Mouse (Mus musculus) duodenum, adult 2 months (tissue): ENCODE measurements around the gene Gm14137. TPM values are rescaled to one million over a fixed set of nuclear protein-coding genes. Genes with fewer than 3 reads are reported as not detected.

Experiments used
- polyA plus RNA-seq: library from polyadenylated mRNA; depleted of rRNA; stranded (reverse); fragments of >200 nt; gene quantifications from 2 replicates; pipeline ENCODE4 v1.2.3, GENCODE M21; 2012; ENCODE audit warnings: low replicate concordance; rRNA removed

Gene Gm14137
- 0.04 and 0.06 TPM in 2 replicates for polyA plus RNA-seq

GRCm38 (mm10) chr2:119173991-119174651 is at the start of gene Gm14137:
TSS of gene Gm14137 (plus strand) at chr2:119174509.

GRCm38 (mm10) chr2:119156681-119157572 is 17.4 kb upstream of the Gm14137 start, which contains the start of gene Rmdn3:
TSS of gene Rmdn3 (minus strand) at chr2:119157034.

GRCm38 (mm10) chr2:119166901-119167865 is 7.1 kb upstream of the Gm14137 start, which contains the start of gene Gchfr:
TSS of gene Gchfr (plus strand) at chr2:119167773.

DNA sequence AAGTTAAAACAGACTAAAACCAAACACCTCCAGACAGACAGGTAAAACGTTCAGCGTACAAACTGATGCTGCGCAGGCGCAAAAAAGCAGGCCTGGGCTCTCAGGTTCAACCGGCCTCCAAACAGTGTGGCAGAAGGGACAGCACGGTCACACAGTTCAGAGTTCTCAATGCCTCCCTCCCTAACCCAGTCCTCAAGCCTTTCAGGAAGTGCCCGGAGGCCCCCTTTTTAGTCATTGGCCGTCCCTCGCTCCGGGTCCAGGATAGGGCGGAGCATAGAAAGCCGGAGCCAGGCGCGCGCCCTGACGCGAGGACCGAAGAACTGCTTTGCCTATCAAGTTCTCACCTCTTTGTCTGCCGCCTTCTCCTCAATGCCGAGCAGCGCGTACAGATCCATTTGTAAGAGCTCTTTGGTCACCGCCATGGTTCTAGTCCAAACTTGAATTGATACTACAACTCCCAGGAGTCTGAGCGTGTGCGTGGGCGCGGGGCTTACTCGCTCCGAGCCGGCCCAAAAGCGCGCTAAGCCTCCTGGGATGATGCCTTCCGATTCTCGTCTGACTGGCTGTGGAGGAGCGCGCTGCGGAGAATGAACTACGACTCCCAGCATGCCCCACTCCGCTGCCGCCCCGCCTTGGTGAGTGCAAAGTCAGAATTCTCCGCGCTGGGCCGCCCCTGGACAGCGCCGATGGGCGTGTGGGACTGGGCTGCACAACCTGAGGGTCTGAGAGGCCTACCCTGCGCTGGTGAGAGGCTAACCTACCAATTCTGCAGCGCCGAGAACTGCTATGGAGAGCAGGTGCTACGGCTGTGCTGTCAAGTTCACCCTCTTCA is 34.3 kb downstream of the Gm14137 start, which contains the start of the genes Zfyve19 and Dnajc17:
Gene Zfyve19 (plus strand): TSS at position 274 of the 832 bp plus-strand sequence.
Gene Dnajc17 (minus strand): TSS at position 452 of the 832 bp plus-strand sequence.

Other genes starting within 250 kb of the Gm14137 start
- 3.3 and 4.3 TPM in 2 replicates for gene Chst14, start 248.0 kb upstream of the Gm14137 start, polyA plus RNA-seq
- gene Ccdc32, start 145.1 kb upstream of the Gm14137 start, polyA plus RNA-seq: 3.6 and 5.3 TPM in 2 replicates
- gene Rpusd2, start 139.7 kb upstream of the Gm14137 start, polyA plus RNA-seq: 0.78 and 1.7 TPM in 2 replicates
- gene Knl1, start 127.4 kb upstream of the Gm14137 start, polyA plus RNA-seq: 0.12 and 0.16 TPM in 2 replicates
- gene Rad51, start 61.7 kb upstream of the Gm14137 start, polyA plus RNA-seq: 4.1 and 4.2 TPM in 2 replicates
- gene Rmdn3, start 17.5 kb upstream of the Gm14137 start, polyA plus RNA-seq: 26.8 and 50.3 TPM in 2 replicates
- 32.5 and 153 TPM in 2 replicates for gene Gchfr, start 6.7 kb upstream of the Gm14137 start, polyA plus RNA-seq
- gene Zfyve19, start 34.1 kb downstream of the Gm14137 start, polyA plus RNA-seq: 29.4 and 36.1 TPM in 2 replicates
- 2.9 and 3.1 TPM in 2 replicates for gene Dnajc17, start 34.3 kb downstream of the Gm14137 start, polyA plus RNA-seq
- gene Ppp1r14d, start 55.4 kb downstream of the Gm14137 start, polyA plus RNA-seq: 106 and 267 TPM in 2 replicates
- gene Spint1, start 62.9 kb downstream of the Gm14137 start, polyA plus RNA-seq: 134 and 359 TPM in 2 replicates
- gene Rhov, start 96.8 kb downstream of the Gm14137 start, polyA plus RNA-seq: 2.0 and 3.7 TPM in 2 replicates
- gene Vps18, start 114.2 kb downstream of the Gm14137 start, polyA plus RNA-seq: 17.3 and 20.0 TPM in 2 replicates
- gene Dll4, start 151.3 kb downstream of the Gm14137 start, polyA plus RNA-seq: 9.4 and 13.5 TPM in 2 replicates
- 1.3 and 5.3 TPM in 2 replicates for gene Chac1, start 176.7 kb downstream of the Gm14137 start, polyA plus RNA-seq